Mouse (Mus musculus) lung, postnatal 0 days (tissue): ENCODE results near the gene Cgnl1. TPM values are rescaled to one million over a fixed set of nuclear protein-coding genes. Genes with fewer than 3 reads are reported as not detected.

Experiments
- ATAC-seq: fragments of 200-750 bp; cut with Nextera tagmentation; 2 replicates; pipeline ENCODE4 v1.8.0; 2017; ENCODE audit warnings: moderate library complexity
- DNase-seq: peaks from one replicate; pipeline ENCODE4 v3.0.0-alpha.2; 2016; ENCODE audit warnings: low spot score
- H3K27ac ChIP-seq: fragments of 300-500 bp; sonication (generic); 2 replicates; pipeline ENCODE4 v1.5.1; 2014; ENCODE audit warnings: antibody characterized with exemption, mild to moderate bottlenecking, low read length, mixed read lengths
- H3K27me3 ChIP-seq: fragments of 300-500 bp; sonication (generic); replicated peaks from 2 replicates; pipeline ENCODE4 v1.6.1; 2014; ENCODE audit warnings: low read length, mixed read lengths; ENCODE audit not compliant: insufficient read depth
- H3K36me3 ChIP-seq: fragments of 300-500 bp; sonication (generic); 2 replicates; pipeline ENCODE4 v1.6.1; 2014; ENCODE audit warnings: low read length, mixed read lengths; ENCODE audit not compliant: insufficient read depth
- H3K4me1 ChIP-seq: fragments of 300-500 bp; sonication (generic); 2 replicates; pipeline ENCODE4 v1.6.1; 2014; ENCODE audit warnings: antibody characterized with exemption, low read depth, low read length, mixed read lengths; ENCODE audit not compliant: insufficient read depth
- H3K4me2 ChIP-seq: fragments of 300-500 bp; sonication (generic); replicated peaks from 2 replicates; pipeline ENCODE4 v1.6.1; 2014; ENCODE audit warnings: low read depth, mild to moderate bottlenecking, low read length, moderate library complexity, mixed read lengths
- H3K4me3 ChIP-seq: fragments of 300-500 bp; sonication (generic); 2 replicates; pipeline ENCODE4 v1.5.1; 2014; ENCODE audit warnings: low read depth, low read length
- H3K9ac ChIP-seq: fragments of 300-500 bp; sonication (generic); replicated peaks from 2 replicates; pipeline ENCODE4 v1.6.1; 2014; ENCODE audit warnings: low read depth, mild to moderate bottlenecking
- H3K9me3 ChIP-seq: fragments of 300-500 bp; sonication (generic); 2 replicates; pipeline ENCODE4 v1.6.1; 2016; ENCODE audit warnings: low read length, mixed read lengths
- CTCF ChIP-seq: IDR thresholded peaks from 2 replicates; pipeline ENCODE4 v1.5.1; 2016; ENCODE audit warnings: antibody characterized with exemption, mild to moderate bottlenecking
- EP300 ChIP-seq: IDR thresholded peaks from 2 replicates; pipeline ENCODE4 v1.6.1; 2016; ENCODE audit warnings: antibody characterized with exemption, mild to moderate bottlenecking, control low read depth
- WGBS: fragments of 180-500 bp; shearing (Covaris S2); extraction: QIAGEN DNeasy Blood & Tissue Kit; methylation state at CpG from one replicate; pipeline ENCODE4 v1.1.7; 2014; 5-methylcytosine and 5-hydroxymethylcytosine counted together
- polyA plus RNA-seq: library from polyadenylated mRNA; unstranded; fragments of >200 nt; fragmentation: Nextera tagmentation; extraction: Ambion mirVana; gene quantifications from 2 replicates; pipeline ENCODE4 v1.2.1, GENCODE M21; 2015

Cgnl1 gene
- polyA plus RNA-seq, 1 experiment from 2014 or later, result 26.1 TPM

DNA sequence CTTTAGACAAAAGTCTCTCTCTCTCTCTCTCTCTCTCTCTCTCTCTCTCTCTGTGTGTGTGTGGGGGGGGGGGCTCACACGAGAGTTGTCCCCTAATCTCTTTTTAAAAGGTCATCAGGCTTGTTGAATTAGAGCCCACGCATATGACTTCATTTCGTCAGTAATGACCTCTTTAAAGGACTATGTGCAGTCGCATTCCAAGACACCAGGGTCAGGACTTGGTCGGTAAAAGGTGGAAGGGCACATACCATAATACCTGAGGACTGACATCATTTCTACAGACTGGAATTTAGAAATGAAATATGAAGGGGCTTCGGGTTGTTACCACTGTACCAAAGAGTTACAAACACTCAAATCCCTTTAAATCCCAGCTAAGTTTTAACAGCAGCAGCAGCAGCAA, 32.7 kb upstream of the Cgnl1 start:
- 28% methylated on average over 6 of the region's 6 CpGs for WGBS
- no peak overlapping the region for H3K27ac ChIP-seq
- DNase-seq, result no peak

DNA sequence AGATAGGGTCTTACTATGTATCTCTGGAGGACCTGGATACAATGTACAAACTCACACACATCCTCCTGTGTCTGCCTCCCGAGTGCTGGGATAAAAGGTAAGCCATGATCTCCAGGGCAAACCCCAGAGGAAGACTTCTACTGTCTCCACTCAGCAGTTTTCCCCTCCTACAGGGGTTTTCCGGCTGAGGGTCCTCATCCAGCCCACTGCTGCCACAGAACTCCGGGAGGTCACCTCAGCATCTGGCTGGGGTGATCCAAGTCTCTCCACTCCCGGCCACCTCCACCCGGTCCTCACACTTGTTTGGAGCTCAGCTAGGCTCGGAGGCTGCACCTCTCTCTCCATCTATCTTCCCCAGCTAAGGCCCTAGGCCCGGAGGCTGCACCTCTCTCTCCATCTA, 31.9 kb upstream of the Cgnl1 start:
- Histone ChIP-seq H3K4me2 (no peak overlapping the region), H3K9me3 (no peaks in the 10 kb centered on the region), H3K36me3 (no peaks in the 10 kb centered on the region), H3K4me3 (no peak overlapping the region), H3K9ac (no peak overlapping the region), H3K4me1 (no peaks in the 10 kb centered on the region), H3K27me3 (no peaks in the 10 kb centered on the region), H3K27ac (no peak overlapping the region)
- ATAC-seq, result no peak
- TF ChIP-seq CTCF, result no peak
- no peak for TF ChIP-seq EP300
- 48% methylated on average over 7 of the region's 7 CpGs for WGBS
- no peak for DNase-seq

More for the DNA sequence above, 32.7 kb upstream of the Cgnl1 start:
- ATAC-seq, result no peak
- H3K4me3 ChIP-seq, result no peak overlapping the region
- no peak overlapping the region for H3K9ac ChIP-seq
- H3K27me3 ChIP-seq, result no peaks in the 10 kb centered on the region
- no peaks in the 10 kb centered on the region for H3K4me1 ChIP-seq
- H3K36me3 ChIP-seq, result no peaks in the 10 kb centered on the region
- H3K9me3 ChIP-seq, result no peaks in the 10 kb centered on the region
- no peak for TF ChIP-seq CTCF
- no peak for TF ChIP-seq EP300
- no peak overlapping the region for H3K4me2 ChIP-seq

DNA sequence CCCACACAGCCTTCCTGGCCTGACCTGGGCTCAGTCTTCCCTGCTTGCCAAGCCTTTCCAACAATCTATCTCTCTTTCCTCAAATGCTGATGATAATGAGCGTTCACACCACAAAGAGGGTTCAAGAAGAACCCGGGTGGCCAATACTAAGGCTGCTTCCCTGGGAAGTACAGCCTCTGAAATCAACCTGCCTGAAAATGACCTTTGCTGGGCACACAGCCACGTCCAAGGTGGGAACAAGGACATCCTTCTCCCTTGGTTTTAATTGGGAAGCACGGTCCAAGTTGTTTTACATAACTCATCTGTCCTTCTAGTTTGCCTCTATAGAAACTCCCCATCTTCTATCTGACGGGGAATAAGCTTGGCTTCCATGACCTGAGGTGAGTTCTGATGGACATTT, 28.2 kb upstream of the Cgnl1 start:
- Histone ChIP-seq H3K4me3 (no peak overlapping the region), H3K27me3 (no peaks in the 10 kb centered on the region), H3K4me2 (no peak overlapping the region), H3K9me3 (no peaks in the 10 kb centered on the region), H3K9ac (no peak overlapping the region), H3K27ac (no peak overlapping the region), H3K4me1 (no peaks in the 10 kb centered on the region), H3K36me3 (no peaks in the 10 kb centered on the region)
- DNase-seq (no peak), ATAC-seq (no peak)
- WGBS, result 74% methylated on average over 5 of the region's 5 CpGs
- TF ChIP-seq EP300, result no peak
- TF ChIP-seq CTCF, result no peak

DNA sequence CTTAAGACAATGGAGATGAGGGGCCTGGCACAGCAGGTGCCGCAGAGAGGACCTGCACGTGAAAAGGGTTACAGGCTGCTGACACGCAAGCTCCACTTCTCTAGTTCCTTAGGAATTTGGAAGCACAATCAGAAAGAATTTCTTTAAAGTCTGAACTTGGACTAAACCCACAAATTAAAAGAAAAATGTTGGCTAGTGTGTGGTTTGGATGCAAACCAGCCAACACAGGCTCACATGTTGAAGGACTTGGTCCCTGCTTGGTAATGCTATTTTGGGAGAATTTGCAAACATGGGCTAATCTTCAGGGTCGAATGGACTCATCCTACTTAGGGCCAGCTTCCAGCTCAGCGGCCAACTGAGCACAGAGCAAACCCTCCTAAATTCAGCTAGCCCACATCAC, 26.8 kb upstream of the Cgnl1 start:
- TF ChIP-seq CTCF, result no peak
- WGBS, result 58% methylated on average over 5 of the region's 5 CpGs
- DNase-seq (no peak), ATAC-seq (no peak)
- Histone ChIP-seq H3K27ac (no peak overlapping the region), H3K9ac (no peak overlapping the region), H3K9me3 (no peaks in the 10 kb centered on the region), H3K4me2 (no peak overlapping the region), H3K27me3 (no peaks in the 10 kb centered on the region), H3K4me3 (no peak overlapping the region), H3K4me1 (no peaks in the 10 kb centered on the region), H3K36me3 (no peaks in the 10 kb centered on the region)

DNA sequence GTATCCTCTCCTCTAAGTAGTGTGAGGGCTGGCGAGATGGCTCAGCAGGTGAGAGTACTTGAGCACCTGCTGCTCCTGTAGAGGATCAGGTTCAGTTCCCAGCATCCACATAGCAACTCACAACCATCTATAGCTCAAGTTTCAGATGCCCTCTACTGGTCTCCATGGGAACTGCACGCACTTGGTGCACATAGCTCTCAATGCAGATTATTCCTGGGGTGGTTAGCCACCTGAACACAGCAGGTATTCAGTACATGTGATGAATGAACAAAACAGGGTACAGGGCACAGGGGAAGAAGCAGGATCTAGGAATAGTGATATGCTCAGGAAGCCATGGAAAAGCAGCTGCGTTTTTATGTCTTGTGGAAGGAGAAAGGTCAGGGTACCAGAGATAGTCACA, 6.0 kb upstream of the Cgnl1 start:
- Histone ChIP-seq H3K4me3 (no peak overlapping the region), H3K27ac (no peak overlapping the region), H3K9ac (no peak overlapping the region), H3K4me2 (no peak overlapping the region), H3K27me3 (no peaks in the 10 kb centered on the region), H3K36me3 (no peaks in the 10 kb centered on the region), H3K9me3 (no peaks in the 10 kb centered on the region), H3K4me1 (no peaks in the 10 kb centered on the region)
- 94% methylated on average over 3 of the region's 3 CpGs for WGBS
- ATAC-seq, result no peak
- no peak for TF ChIP-seq EP300
- peak; percentile 44 for TF ChIP-seq CTCF
- no peak for DNase-seq

DNA sequence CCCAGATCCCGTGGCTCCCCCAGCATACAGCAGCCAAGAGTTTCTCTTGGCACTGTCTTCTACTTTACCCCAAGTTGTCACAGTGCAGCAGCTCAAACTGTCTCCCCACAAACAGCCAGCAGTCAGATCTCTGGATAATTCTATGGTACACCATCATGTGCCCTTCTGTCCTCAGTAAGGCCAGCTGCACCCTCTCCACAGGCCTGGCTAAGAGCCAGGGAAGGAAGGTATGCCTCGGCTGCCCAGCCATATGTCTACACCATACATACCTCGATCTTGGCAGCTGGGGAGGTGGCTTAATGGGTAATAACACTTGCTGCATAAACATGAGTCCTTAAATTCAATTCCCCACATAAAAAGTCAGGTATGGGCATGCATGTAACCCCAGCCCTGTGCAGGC, 4.9 kb upstream of the Cgnl1 start:
- Histone ChIP-seq H3K9ac (no peak overlapping the region), H3K4me3 (no peak overlapping the region), H3K9me3 (no peaks in the 10 kb centered on the region), H3K27me3 (no peaks in the 10 kb centered on the region), H3K27ac (no peak overlapping the region), H3K4me2 (no peak overlapping the region), H3K4me1 (no peaks in the 10 kb centered on the region), H3K36me3 (no peaks in the 10 kb centered on the region)
- ATAC-seq (no peak), DNase-seq (no peak)
- TF ChIP-seq EP300 (no peak), CTCF (no peak)
- 57% methylated on average over 3 of the region's 3 CpGs for WGBS

DNA sequence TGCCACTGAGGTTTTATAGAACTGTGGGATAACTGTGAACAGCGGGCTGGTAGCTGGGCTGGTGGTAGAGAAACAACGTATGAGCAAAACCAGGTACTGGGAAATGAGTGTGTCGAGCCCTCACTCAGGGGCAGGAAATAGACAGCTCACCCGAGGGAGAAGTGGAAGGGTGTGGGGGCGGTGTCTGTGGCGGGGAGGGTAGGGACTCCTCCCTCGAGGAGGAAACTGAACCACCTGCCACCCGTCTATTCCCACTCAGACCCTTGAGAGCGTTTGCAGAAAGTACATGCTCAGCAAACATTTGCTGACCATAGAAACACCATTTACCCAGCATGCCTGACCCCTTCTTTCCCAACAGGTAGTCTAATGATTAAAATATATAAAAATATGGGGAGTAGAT, 2.2 kb upstream of the Cgnl1 start:
- Histone ChIP-seq H3K4me2 (no peak overlapping the region), H3K27ac (no peak overlapping the region), H3K4me3 (no peak overlapping the region), H3K9me3 (no peaks in the 10 kb centered on the region), H3K4me1 (peaks cover 9% of the 10 kb centered on the region; the same call in 1 of the 2 replicates), H3K9ac (no peak overlapping the region), H3K27me3 (no peaks in the 10 kb centered on the region), H3K36me3 (no peaks in the 10 kb centered on the region)
- TF ChIP-seq EP300 (no peak), CTCF (no peak)
- no peak for ATAC-seq
- 32% methylated on average over 9 of the region's 9 CpGs for WGBS
- peak; percentile 64 for DNase-seq
